Mouse (Mus musculus) stomach, postnatal 0 days (tissue): ENCODE data around the gene Ttll9.

Experiments used
- CTCF ChIP-seq: IDR thresholded peaks from 2 replicates; pipeline ENCODE4 v1.5.1; 2016; ENCODE audit warnings: antibody characterized with exemption, low read depth, mild to moderate bottlenecking, moderate library complexity
- EP300 ChIP-seq: optimal IDR thresholded peaks from 2 replicates; pipeline ENCODE3; 2016; ENCODE audit warnings: antibody characterized with exemption

DNA sequence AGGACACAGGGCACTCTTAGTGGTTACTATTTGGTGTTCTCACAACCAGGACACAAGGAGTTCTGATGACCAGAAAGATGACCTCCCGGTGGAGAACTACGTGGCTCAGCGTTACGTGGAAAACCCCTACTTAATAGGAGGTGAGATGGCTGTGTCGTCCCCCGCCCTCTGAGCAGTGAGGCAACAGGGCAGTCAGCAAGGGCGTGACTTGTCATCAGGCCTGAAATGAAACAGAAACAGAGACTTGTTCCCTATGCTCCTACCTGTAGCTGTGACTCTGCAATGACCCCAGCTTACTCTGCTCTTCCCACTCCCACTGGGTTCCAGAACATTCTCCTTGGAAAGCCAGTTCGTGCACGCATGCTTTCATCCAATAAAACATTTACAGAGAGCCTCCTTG, 29.2 kb downstream of the Ttll9 start:
- TF ChIP-seq CTCF (no peak), EP300 (no peak)
